Mouse (Mus musculus): Measurements from ENCODE around the gene Car6.

Gene Car6

GRCm38 (mm10) chr4:150201232-150201631 lies at the start of gene Car6:
Gene Car6, minus strand, starts transcription at chr4:150201332.
- DNase-seq: no peak

GRCm38 (mm10) chr4:150249731-150250270 lies 48.7 kb upstream of the Car6 start:
- DNase-seq: no peak

- DNase-seq: no peak
Measured at GRCm38 (mm10) chr4:150248917-150249316, 47.8 kb upstream of the Car6 start.

- DNase-seq: peak; percentile 79 to 85
Measured at GRCm38 (mm10) chr4:150248009-150248408, 46.9 kb upstream of the Car6 start.

DNA sequence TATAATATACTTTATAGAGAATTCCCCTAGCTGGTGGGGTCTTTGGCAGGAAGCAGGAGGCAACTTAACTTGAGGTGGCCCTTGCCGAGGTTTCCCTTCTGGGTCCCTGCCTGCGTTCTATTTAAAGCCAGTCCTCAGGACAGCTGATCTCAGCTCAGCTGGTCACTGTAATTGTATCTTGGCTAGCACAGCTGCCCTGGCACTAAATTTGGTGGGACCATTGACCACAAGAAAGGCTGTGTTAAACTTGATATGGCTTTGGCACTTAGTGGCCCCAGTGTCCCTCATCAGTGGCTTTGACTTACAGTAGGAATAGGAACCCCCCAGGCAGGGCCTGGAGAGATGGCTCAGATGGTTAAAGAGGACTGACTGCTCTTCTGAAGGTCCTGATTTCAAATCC lies 44.7 kb upstream of the Car6 start:
- no peak for DNase-seq

- DNase-seq: no peak
Measured at GRCm38 (mm10) chr4:150242745-150243144, 41.6 kb upstream of the Car6 start.

- DNase-seq: no peak
Measured at GRCm38 (mm10) chr4:150241708-150242107, 40.6 kb upstream of the Car6 start.

- DNase-seq: no peak
Measured at GRCm38 (mm10) chr4:150240381-150240886, 39.3 kb upstream of the Car6 start.

DNA sequence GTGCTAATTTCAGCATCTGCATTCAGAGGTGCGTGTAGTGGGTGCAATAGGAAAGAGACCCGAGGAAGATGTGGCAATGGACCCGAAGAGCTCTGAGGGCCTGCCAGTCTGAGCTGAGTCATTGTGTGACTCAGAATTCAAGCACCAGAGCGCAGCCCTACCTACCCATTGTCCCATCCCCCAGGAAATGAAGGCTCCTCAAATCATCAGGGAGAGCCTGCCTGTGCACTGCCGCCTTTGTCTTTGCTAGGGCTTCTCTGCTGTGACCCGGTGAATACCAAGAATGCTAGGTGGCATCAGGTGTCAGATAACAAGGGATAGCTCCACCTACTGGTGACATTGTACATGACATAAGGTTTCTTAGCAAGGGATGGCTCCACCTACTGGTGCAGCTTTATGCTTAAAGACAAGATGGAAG lies 38.8 kb upstream of the Car6 start:
- DNase-seq: peak; percentile 67 to 89

- DNase-seq: no peak
Measured at GRCm38 (mm10) chr4:150239503-150239902, 38.4 kb upstream of the Car6 start.

DNA sequence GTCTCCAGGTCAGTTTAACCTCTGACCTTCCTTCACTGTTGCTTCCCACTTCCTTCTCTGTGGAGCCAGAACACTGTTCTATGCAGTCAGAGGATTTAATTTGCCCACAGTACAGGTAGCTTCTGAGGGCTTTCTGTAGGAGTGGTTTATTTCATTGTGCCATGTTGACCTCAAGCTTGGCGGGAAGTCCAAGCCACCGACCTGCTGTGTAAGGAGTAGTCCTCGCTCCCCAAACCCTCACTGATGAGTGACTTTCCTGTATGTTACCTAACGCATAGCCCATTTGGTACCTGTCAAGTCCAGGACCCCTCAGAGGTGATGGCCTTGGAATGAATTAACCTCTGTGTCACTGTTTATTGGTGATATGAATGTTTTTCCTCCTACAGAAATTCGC lies 38.0 kb upstream of the Car6 start:
- no peak for DNase-seq

- no peak for DNase-seq
Measured at GRCm38 (mm10) chr4:150238433-150239086, 37.4 kb upstream of the Car6 start.

DNA sequence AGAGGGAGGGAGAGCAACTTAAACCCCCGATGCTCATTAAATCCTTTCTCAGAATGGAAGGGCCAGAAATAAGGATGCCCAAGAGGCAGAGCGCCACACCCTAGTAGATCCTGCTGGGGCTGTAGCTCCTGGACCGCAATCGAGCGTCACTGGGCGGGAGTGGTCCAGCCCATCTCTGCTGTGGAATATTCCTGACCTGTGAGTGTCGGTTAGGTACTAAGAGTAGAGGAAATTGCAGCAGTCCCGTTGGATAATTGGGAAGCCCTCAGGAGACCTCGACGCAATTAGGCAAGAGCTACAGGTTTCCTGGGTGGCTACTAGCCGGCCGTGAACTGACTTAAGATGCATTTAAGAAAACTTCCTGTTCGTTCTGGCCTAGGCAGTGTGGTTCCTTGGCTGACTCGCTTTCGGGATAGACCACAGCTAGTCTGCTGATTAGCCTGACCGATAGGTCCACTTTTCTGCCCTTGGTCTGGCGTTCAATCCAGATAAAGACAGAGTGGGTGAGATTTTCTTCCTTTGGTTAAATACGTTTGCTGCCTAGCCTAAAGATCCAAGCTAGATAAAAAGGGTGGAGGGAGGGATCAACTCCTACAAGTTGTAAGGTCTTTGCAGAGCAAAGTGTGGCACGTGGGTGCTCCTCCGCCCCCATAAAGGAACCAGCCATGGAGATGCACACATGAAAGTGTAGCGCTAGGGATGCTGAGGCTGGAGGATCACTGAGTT lies 36.7 kb upstream of the Car6 start:
- peak in 1 of 2 experiments; percentile 34 for DNase-seq

DNA sequence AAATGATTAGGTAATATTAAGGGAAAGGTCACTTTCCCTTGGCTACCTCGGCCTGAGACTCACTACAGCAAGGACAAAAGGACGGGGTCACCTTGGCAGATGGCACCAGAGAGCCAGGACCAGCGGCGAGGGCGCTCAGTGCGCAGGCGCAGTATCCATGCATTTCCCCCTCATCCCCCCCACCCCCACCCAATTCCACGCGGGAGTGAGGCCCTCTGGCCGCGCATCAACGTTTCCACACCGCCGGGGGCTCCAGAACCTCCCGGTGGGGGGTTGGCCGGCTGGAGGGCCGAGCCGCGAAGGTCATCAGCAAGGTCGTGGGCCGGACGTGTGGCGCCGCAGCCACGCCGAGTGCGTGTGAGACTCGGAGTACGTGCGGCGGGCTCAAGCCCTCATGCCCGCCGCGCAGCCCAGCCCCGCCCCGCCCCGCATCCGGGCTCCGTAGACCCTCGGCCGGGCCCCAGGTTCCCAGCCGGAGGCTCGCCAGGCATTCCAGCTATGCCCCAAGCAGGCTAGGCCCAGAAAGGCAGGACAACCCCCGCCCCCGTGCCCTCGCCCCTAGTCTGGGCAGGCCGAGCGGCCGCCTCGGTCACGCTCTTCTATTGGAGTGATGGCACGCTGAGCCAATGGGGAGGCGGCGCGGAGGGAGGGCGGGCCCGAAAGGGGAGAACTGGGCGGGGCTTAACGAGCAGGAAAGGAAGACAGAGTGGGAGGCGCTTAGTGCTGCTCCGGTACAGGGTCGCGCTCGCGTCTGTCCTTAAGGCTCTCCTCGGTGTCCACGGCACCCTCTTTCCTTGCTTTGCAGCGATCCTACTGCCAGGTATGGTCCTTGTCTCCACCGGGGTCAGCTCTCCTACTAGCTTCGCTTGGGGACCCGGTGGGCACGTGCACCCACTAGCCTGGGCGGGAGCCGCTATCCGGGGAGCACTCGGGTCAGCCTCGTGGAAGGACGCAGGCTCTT lies 35.7 kb upstream of the Car6 start, which contains the start of gene Eno1:
Eno1 (plus strand) TSS at position 201 of the 961 bp plus-strand sequence.
- DNase-seq: peak; percentile 97 to 99

DNA sequence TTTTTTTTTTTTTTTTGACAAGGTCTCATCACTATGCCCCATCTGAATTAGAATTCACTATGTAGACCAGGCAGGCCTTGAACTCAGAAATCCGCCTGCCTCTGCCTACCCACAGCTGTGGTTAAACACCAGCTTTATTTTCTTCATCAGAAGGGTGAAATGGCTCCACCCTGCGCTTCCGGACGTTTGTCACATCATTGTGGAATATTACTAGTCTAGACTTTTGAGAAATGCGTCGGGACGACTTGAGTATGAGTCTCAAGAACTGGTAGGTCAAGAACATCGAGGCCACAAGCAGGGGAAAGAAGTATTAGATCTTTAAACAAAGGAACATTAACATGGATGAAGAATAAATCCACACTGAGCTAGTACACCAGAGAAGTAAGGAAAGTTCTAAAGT lies 34.9 kb upstream of the Car6 start:
- DNase-seq: no peak

- no peak for DNase-seq
Measured at GRCm38 (mm10) chr4:150235585-150235984, 34.5 kb upstream of the Car6 start.

- no peak for DNase-seq
Measured at GRCm38 (mm10) chr4:150234599-150235327, 33.6 kb upstream of the Car6 start.

DNA sequence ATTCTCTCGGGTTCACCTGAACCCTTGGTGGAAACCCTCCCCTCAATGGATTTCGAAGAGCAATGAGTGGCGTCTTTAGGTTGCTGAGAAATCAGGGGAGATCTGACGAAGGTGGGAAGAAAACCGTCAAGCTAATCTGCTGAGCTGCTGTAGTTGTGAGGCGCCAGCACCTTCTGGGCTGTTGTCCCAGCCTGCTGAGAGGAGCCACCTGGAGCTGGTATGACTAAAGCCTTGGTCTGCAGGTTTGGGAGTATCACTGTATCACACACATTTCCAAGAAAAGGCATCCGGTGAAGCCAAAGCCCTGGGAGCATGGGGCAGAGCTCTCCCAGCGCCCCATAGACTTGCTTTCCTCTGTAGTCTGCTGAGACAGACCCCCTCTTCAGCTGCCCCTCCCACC lies 30.7 kb upstream of the Car6 start:
- DNase-seq: peak; percentile 69 to 71

DNA sequence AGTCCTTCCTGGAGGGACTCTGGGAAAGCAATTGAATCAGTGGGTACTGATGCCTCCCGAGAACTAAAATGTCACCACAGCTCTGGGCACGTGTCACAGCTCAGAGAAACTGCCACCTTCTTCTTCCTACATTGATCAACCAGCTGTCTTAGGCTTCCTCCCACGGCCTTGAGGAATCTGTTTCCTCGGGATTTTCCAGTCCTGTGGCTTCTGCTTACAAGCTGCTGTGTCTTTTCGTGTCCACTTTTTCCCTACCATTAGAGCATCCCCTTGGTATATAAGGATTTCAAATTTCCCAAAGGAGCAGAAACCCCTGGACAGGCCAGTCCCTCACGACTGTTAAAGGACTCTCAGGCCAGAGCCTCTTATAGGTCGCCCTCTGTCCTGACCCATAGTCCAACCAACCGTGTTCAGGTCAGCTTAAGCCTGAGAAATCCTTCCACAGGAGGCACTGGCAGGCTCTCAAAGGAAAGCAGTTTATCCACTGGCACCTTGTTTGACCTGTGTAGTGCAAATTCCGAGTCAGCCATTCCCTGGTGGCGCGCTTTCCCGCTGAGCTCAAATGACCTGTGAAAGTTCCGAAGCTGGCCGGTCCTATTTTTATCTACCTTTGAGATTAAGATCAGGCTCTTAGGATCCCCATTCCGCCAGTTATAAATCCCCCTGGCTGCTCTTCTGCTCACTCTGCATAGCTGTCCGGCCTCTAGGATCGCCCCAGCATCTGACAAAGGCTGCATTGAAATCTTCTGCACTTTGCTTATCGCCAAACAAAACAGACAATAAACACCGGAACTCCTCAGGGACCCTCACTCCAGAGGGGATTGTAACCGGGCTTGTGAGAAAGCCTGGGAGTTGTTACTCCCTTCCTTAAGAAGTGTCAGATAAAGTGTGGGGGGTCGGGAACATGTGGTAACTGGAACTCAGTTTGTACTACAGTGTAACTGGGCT lies 29.6 kb upstream of the Car6 start:
- DNase-seq: peak in 1 of 2 experiments; percentile 45

GRCm38 (mm10) chr4:150229747-150230390 lies 28.7 kb upstream of the Car6 start:
- no peak for DNase-seq
